Mouse (Mus musculus) ES-E14 (cell line): ENCODE results near the gene Arrb1.

ENCODE experiments used
- CHD2 ChIP-seq: IDR thresholded peaks from 2 replicates; pipeline ENCODE4 v1.6.1; 2014; ENCODE audit warnings: mild to moderate bottlenecking, low read depth, low read length, inconsistent platforms
- HCFC1 ChIP-seq: IDR thresholded peaks from 2 replicates; pipeline ENCODE4 v1.6.1; 2012; ENCODE audit warnings: low read length, inconsistent platforms, borderline replicate concordance; ENCODE audit not compliant: insufficient read depth
- MAFK ChIP-seq: IDR thresholded peaks from 2 replicates; pipeline ENCODE4 v1.6.1; 2014; ENCODE audit warnings: mild to moderate bottlenecking, low read depth, low read length, inconsistent platforms; ENCODE audit not compliant: insufficient read depth
- ZC3H11A ChIP-seq: IDR thresholded peaks from 2 replicates; pipeline ENCODE4 v1.6.1; 2012; ENCODE audit warnings: low read depth, mild to moderate bottlenecking, inconsistent platforms, low read length, borderline replicate concordance
- ZNF384 ChIP-seq: IDR thresholded peaks from 2 replicates; pipeline ENCODE4 v1.6.1; 2012; ENCODE audit warnings: low read depth, low read length, inconsistent platforms

- TF ChIP-seq CHD2, result no peak
- TF ChIP-seq HCFC1, result no peak
- no peak for TF ChIP-seq ZNF384
- no peak for TF ChIP-seq ZC3H11A
- TF ChIP-seq MAFK, result no peak
Measured at GRCm38 (mm10) chr7:99529410-99529809, 5.9 kb upstream of the Arrb1 start.
